Mouse (Mus musculus): ENCODE measurements around the gene Mrtfb. TPM values are rescaled to one million over a fixed set of nuclear protein-coding genes. Genes with fewer than 3 reads are reported as not detected.

The Mrtfb gene
- polyA plus RNA-seq, 1 experiment from 2014 or later = 15.8 TPM

DNA sequence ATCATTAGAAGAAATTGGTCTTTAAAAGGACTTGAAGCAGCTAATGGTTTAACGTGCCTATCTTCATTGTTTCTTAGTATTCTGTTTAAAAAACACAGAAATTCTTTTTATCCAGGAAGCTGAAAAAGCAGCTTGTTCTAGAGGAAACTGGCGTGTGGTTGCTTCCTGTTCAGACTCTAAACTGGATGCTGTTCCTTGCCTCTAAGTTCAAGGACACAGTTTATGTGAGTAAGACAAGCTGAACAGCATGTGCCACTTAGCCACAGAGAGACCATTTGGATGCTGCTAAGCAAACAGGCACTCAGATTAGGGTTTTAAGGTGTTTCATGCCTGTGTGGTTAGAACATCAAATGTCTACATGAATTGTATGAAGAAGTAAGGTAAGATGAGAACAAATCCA lies 42.7 kb downstream of the Mrtfb start:
- no peak for DNase-seq (ENCODE audit: low spot score)
- no peaks in the 10 kb centered on the region for H3K4me1 ChIP-seq (replicated peaks)
- no peak overlapping the region for H3K27ac ChIP-seq
- no peak overlapping the region for H3K4me3 ChIP-seq
- H3K27me3 ChIP-seq (ENCODE audit: insufficient read depth, poor library complexity, severe bottlenecking) = no peaks in the 10 kb centered on the region
- WGBS = 83% methylated on average over 2 of the region's 2 CpGs
- H3K36me3 ChIP-seq = 0 out of 2 replicates have a peak, but pooled peaks cover 3% of the 10 kb centered on the region
- H3K9me3 ChIP-seq = no peaks in the 10 kb centered on the region

DNA sequence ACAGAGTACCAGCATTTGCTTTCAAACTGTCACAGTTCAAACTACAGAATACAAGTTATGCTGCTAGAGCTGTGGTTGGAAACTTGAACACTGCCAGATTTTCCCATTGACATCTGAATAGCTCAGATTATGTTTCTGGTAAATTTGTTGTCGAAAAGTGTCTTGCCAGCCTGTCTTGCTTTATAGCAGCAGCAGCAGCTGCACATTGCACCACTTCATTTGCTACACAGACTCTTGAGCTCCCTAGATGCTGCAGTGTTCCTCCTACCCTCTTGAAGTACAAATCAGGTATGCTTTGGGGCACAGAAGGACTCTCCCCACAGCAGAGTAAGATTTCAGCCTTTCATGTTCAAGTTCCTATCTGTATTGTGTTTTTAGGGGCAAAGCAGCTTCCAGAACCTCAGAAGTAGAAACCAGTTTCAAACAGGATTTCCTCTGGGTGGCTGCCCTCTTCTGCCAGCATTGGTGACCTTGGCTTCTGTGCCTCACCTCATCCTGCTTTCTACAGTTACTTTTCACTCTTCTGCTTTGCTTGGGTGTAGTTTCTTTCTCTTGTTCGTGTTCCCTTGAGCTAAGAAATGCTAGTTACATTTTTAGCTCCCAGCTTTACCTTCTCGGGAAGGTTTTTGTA lies 49.9 kb downstream of the Mrtfb start:
- DNase-seq (ENCODE audit: low spot score) = no peak
- Histone ChIP-seq H3K27me3 (ENCODE audit: insufficient read depth, poor library complexity, severe bottlenecking) (no peaks in the 10 kb centered on the region), H3K9me3 (no peaks in the 10 kb centered on the region), H3K4me1 (replicated peaks) (no peaks in the 10 kb centered on the region), H3K27ac (no peak overlapping the region), H3K4me3 (no peak overlapping the region), H3K36me3 (no peaks in the 10 kb centered on the region)
- WGBS = 82% methylated on average over 3 of the region's 3 CpGs

DNA sequence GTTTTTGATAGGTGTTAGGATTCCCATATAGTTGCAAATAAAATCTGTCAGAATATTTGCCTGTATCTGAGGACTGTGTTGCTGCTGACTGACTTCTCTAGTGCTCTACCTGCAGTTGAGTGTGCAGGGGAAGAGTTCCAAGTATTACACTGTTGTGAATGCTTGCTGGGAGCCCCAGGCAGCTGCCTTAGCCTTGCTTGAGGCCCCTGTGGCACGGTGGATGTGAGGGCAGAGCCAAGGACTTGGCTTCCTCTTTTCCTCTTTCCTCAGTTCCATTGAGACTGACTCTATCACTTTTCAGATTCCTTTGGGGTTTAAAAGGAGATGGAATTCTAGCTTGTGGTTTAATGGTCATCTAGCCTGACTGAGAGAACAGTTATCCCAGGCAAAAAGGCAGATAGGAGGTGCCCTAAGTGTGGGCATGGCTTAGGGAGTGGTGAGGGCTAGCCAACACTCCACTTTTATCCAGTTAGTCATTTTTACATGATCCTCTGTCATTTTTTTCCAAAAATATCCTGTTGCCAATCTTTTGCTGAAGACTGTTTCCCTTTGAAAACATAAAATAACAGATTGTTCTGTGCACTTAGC lies 53.9 kb downstream of the Mrtfb start:
- Histone ChIP-seq H3K4me1 (replicated peaks) (no peaks in the 10 kb centered on the region), H3K4me3 (no peak overlapping the region), H3K27ac (no peak overlapping the region), H3K36me3 (peaks cover 5% of the 10 kb centered on the region), H3K9me3 (peaks cover 5% of the 10 kb centered on the region; the same call in 1 of the 2 replicates), H3K27me3 (ENCODE audit: insufficient read depth, poor library complexity, severe bottlenecking) (no peaks in the 10 kb centered on the region)
- DNase-seq (ENCODE audit: low spot score) = no peak
- 81% methylated on average over 1 of the region's 1 CpGs for WGBS

DNA sequence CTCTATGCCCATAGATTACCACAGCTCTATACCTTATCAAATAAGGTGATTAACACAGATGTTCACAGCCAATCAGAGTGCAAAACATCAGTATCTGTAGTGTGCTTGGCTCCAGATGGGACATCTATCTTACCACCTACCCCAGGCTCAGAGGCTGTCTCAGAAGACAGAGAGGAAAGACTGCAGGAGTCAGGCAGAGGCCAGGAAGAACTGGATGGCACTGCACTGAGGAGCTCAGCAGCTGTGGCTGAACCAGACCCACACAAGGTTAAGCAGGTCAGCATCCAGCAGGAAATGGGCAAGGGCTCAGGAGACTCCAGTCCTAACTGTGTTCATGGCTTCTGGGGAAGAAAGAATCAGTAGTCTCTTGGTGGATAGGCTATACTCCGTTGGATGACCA lies 55.1 kb downstream of the Mrtfb start:
- Histone ChIP-seq H3K27me3 (ENCODE audit: insufficient read depth, poor library complexity, severe bottlenecking) (no peaks in the 10 kb centered on the region), H3K27ac (no peak overlapping the region), H3K4me1 (replicated peaks) (no peaks in the 10 kb centered on the region), H3K36me3 (peaks cover 5% of the 10 kb centered on the region), H3K9me3 (peaks cover 5% of the 10 kb centered on the region; the same call in 1 of the 2 replicates), H3K4me3 (no peak overlapping the region)
- 83% methylated on average over 1 of the region's 1 CpGs for WGBS
- no peak for DNase-seq (ENCODE audit: low spot score)

DNA sequence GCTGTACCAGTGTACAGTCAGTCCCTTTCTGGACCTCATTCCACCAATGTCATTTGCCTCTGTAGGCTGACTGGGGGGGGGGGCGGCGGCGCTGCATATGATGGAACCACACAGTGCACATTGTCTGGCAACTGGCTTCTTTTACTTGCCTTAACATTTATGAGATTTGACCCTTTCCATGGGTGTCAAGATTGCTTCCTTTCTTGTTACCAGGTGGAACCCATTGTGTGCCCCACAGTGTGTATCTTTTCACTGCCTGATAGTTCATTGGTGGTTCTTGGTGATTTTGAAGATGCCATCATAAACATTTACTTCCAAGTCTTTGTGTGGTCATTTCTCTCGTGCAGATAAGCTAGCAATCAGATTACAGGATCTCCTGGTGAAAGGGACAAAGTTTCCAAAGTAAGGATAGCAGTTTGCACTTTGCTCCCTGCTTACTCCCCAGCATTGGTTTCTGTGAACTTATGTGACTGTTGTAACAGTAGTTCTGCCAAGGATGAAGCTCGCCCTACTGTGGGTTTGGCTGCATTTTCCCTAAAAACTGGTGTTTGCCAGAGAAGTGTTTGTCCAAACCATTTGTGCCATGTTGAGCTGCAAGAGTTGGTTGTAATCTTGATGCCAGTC lies 56.9 kb downstream of the Mrtfb start:
- H3K27ac ChIP-seq = no peak overlapping the region
- peaks cover 5% of the 10 kb centered on the region; the same call in 1 of the 2 replicates for H3K9me3 ChIP-seq
- peaks cover 5% of the 10 kb centered on the region for H3K36me3 ChIP-seq
- no peak overlapping the region for H3K4me3 ChIP-seq
- 89% methylated on average over 5 of the region's 5 CpGs for WGBS
- no peak for DNase-seq (ENCODE audit: low spot score)
- no peaks in the 10 kb centered on the region for H3K4me1 ChIP-seq (replicated peaks)
- H3K27me3 ChIP-seq (ENCODE audit: insufficient read depth, poor library complexity, severe bottlenecking) = no peaks in the 10 kb centered on the region

DNA sequence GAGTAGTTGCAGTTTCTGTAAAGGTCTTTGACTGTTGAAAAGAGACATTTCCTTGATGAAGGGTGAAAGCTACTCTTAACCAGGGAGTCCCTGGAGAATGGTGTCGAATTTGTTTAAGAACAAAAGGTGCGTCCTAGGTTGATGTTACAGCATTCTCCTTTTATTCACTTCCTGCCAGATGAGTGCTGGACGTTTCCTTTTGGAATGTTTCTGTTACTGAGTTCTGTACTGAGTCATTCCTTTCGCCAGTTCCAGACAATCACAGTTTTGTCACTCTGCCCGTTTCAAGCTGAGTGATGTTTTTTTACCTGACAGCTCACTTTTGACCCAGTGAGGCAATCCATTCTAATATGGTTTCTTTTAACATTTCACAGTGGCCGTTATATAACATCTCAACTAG lies 67.5 kb downstream of the Mrtfb start:
- Histone ChIP-seq H3K27me3 (ENCODE audit: insufficient read depth, poor library complexity, severe bottlenecking) (no peaks in the 10 kb centered on the region), H3K36me3 (peaks cover 17% of the 10 kb centered on the region), H3K27ac (no peak overlapping the region), H3K4me1 (replicated peaks) (peaks cover 3% of the 10 kb centered on the region; the same call in 1 of the 2 replicates), H3K9me3 (no peaks in the 10 kb centered on the region), H3K4me3 (no peak overlapping the region)
- WGBS = 31% methylated on average over 6 of the region's 6 CpGs
- DNase-seq (ENCODE audit: low spot score) = no peak

DNA sequence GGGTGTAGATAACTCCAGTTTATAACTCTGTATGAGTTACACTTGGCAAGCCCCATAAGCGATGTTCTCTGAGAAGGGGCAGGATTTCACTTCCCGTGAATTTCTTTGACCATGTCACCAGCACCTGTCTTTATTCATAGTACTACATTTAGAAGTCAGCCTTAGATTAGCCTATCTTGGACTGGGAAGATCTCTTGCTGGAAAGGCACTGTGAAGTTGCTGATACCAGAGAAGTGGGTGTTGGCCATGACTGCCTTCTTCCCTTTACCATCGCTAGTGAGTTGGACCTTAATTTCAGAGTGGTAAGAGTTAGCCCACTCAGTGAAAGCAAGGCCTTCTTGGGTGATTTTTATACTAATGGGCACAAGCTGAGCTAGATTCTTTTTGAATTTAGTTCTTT lies 70.3 kb downstream of the Mrtfb start:
- Histone ChIP-seq H3K36me3 (peaks cover 17% of the 10 kb centered on the region), H3K9me3 (no peaks in the 10 kb centered on the region), H3K27ac (no peak overlapping the region), H3K4me1 (replicated peaks) (peaks cover 3% of the 10 kb centered on the region; the same call in 1 of the 2 replicates), H3K27me3 (ENCODE audit: insufficient read depth, poor library complexity, severe bottlenecking) (no peaks in the 10 kb centered on the region), H3K4me3 (no peak overlapping the region)
- WGBS = 97% methylated on average over 3 of the region's 3 CpGs
- no peak for DNase-seq (ENCODE audit: low spot score)

DNA sequence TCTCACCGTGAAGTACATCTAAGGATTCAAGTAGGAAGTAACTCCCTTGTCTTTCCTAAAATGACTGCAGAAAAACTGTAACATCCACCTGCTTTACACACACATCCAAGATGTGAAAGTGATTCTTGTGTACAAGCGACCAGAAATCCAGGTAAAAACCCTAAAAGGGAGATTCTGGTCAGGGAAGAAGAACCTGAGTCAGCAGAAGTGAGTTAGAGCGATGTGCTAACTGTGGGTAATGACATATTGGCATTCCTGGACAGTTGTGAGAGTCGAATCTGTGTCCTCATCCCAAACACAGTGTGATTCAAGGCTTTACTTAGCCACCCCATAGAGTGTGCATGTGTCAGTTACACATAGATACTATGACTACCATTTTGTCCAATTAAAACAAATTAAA lies 72.4 kb downstream of the Mrtfb start:
- 90% methylated on average over 4 of the region's 4 CpGs for WGBS
- DNase-seq (ENCODE audit: low spot score) = no peak
- H3K27me3 ChIP-seq (ENCODE audit: insufficient read depth, poor library complexity, severe bottlenecking) = no peaks in the 10 kb centered on the region

DNA sequence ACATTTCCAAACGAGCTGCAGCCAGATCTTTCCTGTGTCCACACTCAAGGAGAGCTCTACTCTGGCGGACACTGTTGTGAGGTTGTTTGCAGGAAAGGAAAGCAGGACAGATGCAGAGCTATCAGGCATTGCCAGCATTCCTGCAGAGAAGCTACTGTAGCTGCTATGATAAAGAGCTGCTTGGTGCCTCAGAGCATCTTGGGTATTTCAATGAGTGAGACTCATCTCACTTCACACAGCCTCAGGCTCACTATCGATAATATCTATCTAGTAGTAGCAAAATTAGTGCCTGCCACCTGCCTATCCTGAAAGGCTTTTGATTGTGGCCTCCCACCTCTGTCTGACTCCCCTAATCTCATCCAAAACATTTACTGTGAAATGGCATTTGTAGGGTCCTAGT lies 73.4 kb downstream of the Mrtfb start:
- no peak for DNase-seq (ENCODE audit: low spot score)
- Histone ChIP-seq H3K27ac (no peak overlapping the region), H3K9me3 (no peaks in the 10 kb centered on the region), H3K27me3 (ENCODE audit: insufficient read depth, poor library complexity, severe bottlenecking) (no peaks in the 10 kb centered on the region), H3K36me3 (peaks cover 17% of the 10 kb centered on the region), H3K4me3 (no peak overlapping the region), H3K4me1 (replicated peaks) (no peaks in the 10 kb centered on the region)
- 84% methylated on average over 3 of the region's 3 CpGs for WGBS

More for the DNA sequence above, 72.4 kb downstream of the Mrtfb start:
- H3K9me3 ChIP-seq = no peaks in the 10 kb centered on the region
- H3K4me1 ChIP-seq (replicated peaks) = no peaks in the 10 kb centered on the region; the same call in 1 of the 2 replicates
- H3K4me3 ChIP-seq = no peak overlapping the region
- no peak overlapping the region for H3K27ac ChIP-seq
- H3K36me3 ChIP-seq = peaks cover 17% of the 10 kb centered on the region

DNA sequence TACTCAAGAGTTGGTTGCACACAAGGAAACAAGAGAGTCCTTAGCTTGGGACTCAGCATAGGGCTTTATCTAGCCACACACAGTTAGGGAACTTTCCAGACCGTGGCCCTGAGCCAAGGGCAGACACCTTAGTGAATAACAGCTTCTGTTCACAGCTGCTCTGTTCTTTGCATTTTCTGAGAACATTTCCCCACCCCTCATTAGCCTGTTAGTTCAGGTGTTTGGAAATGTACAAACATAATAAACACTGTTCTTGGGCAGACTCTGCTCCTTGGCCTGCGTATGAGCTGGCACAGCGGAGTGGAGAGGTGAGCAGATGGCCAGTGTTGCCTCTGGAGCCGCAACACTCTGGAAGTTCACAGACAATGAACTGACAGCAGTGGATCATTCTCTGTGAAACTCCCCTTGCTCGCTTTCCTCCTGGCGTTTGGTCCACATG lies 74.0 kb downstream of the Mrtfb start:
- Histone ChIP-seq H3K36me3 (peaks cover 17% of the 10 kb centered on the region), H3K9me3 (no peaks in the 10 kb centered on the region), H3K27me3 (ENCODE audit: insufficient read depth, poor library complexity, severe bottlenecking) (no peaks in the 10 kb centered on the region), H3K4me3 (no peak overlapping the region), H3K27ac (no peak overlapping the region), H3K4me1 (replicated peaks) (no peaks in the 10 kb centered on the region)
- no peak for DNase-seq (ENCODE audit: low spot score)
- 81% methylated on average over 6 of the region's 6 CpGs for WGBS

DNA sequence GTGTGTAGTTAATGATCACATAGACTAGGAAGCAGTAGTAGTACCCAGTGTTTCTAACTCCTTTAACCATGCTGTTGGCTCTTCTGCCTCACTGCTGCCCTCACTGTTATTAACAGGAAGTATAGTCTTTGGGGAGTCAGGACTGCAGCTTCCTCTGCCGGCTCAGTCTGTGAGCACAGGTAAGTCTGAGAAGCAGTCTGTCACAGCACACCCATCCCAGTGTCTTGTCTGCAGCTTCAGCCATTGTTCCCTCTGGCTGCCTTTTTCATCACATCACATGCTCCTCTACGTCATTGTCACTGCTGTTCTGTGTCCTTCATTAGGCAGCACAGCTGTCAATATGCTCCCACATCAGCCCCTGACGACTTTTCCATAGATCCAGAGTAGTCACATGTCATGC lies 75.6 kb downstream of the Mrtfb start:
- Histone ChIP-seq H3K9me3 (no peaks in the 10 kb centered on the region), H3K36me3 (peaks cover 10% of the 10 kb centered on the region; the same call in 1 of the 2 replicates), H3K27ac (no peak overlapping the region), H3K4me1 (replicated peaks) (no peaks in the 10 kb centered on the region), H3K4me3 (no peak overlapping the region), H3K27me3 (ENCODE audit: insufficient read depth, poor library complexity, severe bottlenecking) (no peaks in the 10 kb centered on the region)
- DNase-seq (ENCODE audit: low spot score) = no peak
- WGBS = 60% methylated on average over 3 of the region's 3 CpGs

DNA sequence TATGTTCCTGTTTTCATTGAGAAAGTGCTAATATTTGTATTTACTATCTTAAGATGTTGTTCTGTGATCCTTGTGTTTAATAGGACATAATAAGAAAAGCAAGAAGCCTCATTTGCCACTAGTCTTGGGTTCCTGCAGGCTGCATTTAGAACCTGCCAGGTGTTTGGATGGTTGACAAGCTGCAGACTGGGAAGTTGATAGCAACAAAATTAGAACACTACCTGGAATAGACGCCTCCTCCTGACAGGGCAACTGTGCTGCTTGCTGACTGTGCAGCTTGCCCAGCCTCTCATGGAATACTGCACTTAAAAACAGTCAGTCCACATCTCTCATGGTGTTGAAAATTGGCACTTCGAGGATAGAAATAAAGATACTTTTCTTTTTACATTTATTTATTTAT lies 76.3 kb downstream of the Mrtfb start:
- Histone ChIP-seq H3K9me3 (no peaks in the 10 kb centered on the region), H3K4me3 (no peak overlapping the region), H3K27me3 (ENCODE audit: insufficient read depth, poor library complexity, severe bottlenecking) (no peaks in the 10 kb centered on the region), H3K27ac (no peak overlapping the region), H3K36me3 (0 out of 2 replicates have a peak, but pooled peaks cover 4% of the 10 kb centered on the region), H3K4me1 (replicated peaks) (no peaks in the 10 kb centered on the region)
- WGBS = 93% methylated on average over 2 of the region's 2 CpGs
- no peak for DNase-seq (ENCODE audit: low spot score)

DNA sequence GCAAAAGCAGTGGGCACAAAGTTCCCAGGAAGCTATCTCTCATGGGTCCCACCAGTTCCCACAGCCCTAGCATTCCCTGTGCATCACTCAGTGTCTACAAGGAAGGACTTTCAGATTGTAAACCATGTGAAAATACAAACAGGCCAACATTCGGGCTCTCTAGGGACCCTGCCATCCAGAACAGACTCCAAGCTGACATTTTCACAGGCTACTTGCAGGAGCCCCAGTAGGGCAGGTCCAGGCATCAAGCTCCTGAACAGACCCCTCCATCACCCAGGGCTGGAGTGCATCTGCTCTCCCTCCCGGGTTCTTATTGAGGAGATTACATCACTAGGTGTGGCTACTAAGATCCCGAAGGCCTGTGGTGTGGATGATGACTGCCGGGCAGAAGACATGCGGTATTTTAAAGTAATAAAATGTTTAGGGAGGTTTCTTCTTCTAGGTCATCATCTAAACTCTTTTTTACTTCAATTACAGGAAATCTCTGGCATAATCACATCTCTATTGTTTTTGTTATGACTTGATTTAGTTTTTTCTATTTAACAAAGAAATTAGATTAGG lies 77.6 kb downstream of the Mrtfb start:
- H3K9me3 ChIP-seq = no peaks in the 10 kb centered on the region
- H3K4me3 ChIP-seq = no peak overlapping the region
- DNase-seq (ENCODE audit: low spot score) = no peak
- no peak overlapping the region; the same call in 1 of the 2 replicates for H3K27ac ChIP-seq
- WGBS = 87% methylated on average over 5 of the region's 5 CpGs
- no peaks in the 10 kb centered on the region for H3K4me1 ChIP-seq (replicated peaks)
- H3K36me3 ChIP-seq = no peaks in the 10 kb centered on the region
- no peaks in the 10 kb centered on the region for H3K27me3 ChIP-seq (ENCODE audit: insufficient read depth, poor library complexity, severe bottlenecking)
